Mouse (Mus musculus) CD4-positive, CD25-positive, alpha-beta regulatory T cell, adult 2 months (primary cell): ENCODE measurements at regions not wholly inside any gene's neighbourhood (a gene's known extent, or its start where the extent isn't known, plus 50 kb on each side); places are given as distances from the start of the nearest gene placed in this dataset.

ENCODE experiments used
- DNase-seq: peaks from one replicate; pipeline ENCODE4 v3.0.0-alpha.2; 2012; ENCODE audit warnings: low read depth, low spot score

GRCm38 (mm10) chr3:101162536-101163159, 52.6 kb upstream of the Ptgfrn start:
- DNase-seq, result no peak

- no peak for DNase-seq
These were observed 52.0 kb upstream of the Ptgfrn start for GRCm38 (mm10) chr3:101161941-101162531.

- no peak for DNase-seq
These were observed 51.4 kb upstream of the Ptgfrn start for GRCm38 (mm10) chr3:101161421-101161940.
